Mouse (Mus musculus): ENCODE measurements around the gene Ermn.

Gene Ermn

DNA sequence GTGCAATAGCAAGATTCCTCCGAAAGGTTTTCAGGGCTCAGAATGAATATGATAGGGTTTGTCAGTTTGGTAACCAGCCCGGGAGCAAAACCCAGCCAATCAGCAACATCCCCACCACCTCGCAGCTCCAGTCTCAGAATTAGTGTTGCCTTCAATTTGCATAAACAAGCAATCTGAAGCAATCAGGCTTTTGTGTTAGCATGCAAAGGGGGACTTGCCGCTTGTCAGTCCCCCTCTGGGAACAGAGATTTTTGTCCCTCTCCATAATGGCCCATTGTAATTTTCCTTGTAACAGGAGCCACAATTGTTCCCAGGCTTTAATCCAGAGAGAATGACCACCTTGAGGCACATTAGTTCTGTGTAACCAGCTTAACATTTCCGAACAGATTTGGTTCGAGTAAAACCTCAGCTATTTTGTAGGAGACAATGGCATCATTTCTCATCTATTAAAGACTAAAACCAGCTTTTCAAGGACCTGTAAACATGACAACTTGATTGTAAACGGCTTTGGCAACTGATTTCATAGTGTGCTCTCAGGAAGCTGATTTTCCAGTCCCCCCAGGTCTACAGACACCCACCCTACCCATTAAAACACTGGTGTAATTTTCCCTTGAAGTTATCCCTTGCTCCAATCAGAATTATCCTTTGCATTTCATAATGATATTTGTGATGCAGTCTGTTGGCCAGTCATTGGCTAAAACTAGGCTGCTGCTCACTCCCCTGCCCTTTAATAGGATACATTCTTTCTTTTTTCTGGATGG, at the start of gene Ermn:
Gene Ermn, minus strand, starts transcription at position 44 of the 761 bp plus-strand sequence.
- DNase-seq: no peak

DNA sequence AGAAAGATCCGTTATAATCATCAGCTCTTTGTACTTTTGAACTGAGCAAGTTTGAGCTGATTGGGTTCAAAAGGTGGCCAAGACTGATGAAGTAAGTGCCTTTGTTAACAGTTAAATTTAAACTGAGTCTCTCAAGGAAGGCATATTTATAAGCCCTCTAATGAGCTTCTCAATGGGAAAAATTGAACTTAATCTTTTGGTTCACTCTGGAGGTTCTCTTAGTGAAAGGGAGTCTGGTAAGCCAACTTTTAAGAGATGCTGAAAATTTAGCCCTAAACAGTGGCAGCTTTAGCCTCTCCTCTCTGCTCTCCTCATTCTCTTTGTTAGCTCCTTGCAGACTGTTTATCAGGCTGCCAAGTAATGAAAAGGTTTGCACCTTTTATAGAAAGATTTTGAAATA, 42.2 kb upstream of the Ermn start:
- DNase-seq: no peak

DNA sequence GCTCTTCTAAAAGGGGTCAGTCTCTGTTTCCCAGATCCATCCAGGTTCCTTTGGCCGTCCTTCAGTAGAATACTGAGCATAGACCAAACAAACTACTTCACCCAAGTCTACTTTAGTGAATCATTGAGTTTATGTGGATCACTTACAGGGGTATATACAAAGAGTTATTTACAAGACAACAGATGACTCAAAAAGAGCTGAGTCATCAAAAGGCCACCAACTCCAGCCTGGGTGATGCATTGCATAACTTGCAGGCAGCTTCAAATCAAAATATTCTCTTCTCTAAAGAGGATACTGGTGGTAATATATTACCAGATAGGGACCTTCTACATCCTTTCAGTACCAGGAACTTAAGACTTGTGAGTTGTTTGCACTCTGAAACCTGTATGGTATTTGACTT, 33.8 kb upstream of the Ermn start:
- no peak for DNase-seq

DNA sequence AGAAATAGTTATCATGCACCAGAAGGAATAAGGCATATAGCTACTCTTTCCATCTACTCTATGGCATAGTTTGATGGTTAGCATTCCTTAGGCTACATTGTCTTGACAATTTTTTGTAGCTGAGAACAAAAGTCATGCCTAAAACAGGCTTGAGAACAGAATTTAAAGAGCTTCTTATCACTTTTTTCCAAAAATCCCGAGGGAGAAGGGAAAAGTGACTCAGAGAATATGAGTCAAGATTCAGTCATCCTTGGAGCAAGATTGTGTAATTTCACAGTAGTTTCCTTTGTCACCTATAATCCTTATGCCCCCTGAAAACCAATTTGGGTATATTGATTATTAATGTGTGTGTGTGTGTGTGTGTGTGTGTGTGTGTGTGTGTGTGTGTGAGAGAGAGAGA, 27.2 kb upstream of the Ermn start:
- DNase-seq: no peak

DNA sequence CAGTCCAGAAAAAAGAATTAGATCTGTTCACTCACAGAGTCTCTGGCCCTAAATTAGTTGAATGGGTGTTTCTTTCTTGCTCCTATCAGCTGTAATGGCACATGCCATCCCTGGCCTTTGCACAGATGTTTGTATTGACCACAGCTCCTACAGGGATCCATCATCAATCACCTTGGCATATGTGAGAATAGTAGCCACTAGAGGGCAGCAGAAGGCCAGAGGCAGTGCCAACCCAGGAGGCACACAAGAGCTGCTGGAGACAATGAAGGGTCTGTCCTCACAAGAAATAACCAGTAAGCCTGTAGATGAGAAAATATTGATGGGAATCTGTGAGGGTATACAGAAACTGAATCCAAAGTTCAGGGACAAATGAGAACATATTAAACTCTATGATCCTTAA, 2.7 kb upstream of the Ermn start:
- peak; percentile 19 for DNase-seq

DNA sequence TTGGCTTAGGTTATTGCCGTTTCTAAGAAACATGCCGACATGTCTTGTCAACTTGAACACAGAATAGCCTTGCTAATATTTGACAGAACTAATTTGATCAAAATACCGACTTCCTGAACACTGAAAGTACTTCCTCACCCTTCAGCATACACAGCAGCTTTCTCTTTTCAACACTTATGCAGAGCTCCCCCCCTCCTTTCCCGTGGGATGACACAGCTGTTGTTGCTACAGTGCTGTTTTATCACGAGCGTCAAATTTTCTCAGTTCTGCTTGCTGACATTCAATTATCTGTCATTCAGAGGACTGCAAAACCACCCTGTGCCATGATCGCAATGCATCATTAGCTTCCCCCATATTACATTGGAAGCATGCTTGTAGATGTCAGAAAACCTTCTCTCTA, 10.8 kb downstream of the Ermn start:
- peak; percentile 8 for DNase-seq

DNA sequence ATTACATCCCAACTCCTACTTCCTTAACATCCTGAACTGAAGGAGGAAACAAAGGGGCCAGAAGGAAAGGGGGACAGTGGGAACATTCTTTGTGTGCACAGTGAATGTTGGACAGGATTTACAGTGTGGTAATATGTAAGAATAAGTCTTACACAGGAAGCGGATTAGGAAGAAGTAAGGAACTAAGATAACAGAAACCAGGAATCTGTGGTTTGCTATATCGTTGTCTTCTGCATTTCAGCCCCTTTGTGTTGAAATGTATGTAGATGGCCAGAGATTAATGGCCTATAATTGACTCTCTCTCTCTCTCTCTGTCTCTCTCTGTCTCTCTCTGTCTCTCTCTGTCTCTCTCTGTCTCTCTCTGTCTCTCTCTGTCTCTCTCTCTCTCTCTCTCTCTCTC, 15.7 kb downstream of the Ermn start:
- DNase-seq: no peak

DNA sequence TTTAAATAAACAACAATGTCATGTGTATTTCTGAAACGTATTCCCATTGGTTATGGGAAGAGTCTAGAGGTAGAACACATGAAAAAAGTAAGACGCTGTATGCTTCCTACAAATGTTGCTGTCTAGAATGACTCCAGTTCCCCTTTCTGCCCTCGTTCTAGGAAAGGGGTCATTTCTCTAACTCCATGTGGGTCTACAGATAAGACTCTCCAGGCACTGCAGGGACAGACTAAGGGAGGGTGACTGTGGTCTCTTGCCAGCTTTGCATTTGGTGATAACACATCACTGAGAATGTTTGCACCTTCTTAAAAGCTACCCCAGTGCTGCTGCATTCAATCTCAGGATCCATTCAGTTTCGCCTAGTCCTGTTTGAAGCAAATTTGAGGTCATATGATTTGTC, 17.0 kb downstream of the Ermn start:
- DNase-seq: no peak

DNA sequence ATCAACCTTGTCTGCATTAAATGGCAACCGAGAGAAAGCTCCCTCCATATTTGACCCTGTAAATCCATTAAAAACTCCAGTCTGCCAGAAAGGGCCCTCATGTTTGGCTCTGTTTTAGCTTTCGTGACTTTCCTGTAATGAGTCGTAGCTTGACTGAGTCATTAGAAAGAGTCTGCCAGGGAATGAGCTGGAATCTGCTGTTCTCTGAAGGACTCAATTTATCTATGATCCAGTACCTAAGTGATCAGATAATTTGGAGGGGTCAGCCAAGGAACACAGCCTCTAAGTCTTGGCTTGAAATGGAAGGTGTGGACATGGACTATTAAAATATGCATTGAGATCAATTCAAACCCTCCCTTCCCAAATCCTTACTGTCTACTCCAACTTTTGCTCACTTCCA, 21.2 kb downstream of the Ermn start:
- no peak for DNase-seq

DNA sequence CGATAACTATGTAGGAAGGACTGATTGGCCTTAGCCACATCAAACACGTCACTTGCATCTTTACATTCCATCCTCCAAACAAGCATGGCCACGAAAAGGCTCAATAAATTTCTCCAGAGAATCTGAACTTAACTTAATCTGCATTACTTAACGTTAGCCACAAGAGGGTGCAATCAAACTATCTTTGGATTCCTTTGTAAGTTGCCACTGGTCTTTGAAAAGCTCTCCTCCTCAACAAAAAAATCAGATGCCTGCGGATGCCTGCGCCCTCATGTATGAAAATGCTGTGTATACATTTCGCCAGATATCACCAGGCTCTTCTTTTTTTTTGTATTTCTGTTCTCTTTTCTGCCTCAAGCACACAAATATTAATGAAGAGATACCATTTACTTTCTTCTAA, 23.3 kb downstream of the Ermn start:
- no peak for DNase-seq

DNA sequence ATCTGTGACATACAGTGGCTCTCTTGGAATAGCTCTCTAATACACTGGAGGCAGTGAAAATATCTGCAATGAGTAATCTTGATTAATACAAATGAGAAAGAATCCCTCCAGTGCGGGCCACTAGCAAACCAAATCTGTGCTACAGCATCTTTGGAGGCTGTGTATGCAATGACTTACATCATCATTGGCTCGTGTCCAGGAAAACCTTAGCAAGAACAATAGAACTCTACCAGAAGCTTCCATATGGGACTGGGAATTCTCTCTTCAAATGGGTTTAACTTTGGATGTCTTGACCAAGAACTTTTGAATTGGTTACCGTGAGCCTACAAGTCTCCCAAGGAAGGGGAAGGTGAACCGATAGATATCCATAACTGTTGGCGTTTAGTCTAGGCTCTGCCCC, 25.9 kb downstream of the Ermn start:
- DNase-seq: no peak

DNA sequence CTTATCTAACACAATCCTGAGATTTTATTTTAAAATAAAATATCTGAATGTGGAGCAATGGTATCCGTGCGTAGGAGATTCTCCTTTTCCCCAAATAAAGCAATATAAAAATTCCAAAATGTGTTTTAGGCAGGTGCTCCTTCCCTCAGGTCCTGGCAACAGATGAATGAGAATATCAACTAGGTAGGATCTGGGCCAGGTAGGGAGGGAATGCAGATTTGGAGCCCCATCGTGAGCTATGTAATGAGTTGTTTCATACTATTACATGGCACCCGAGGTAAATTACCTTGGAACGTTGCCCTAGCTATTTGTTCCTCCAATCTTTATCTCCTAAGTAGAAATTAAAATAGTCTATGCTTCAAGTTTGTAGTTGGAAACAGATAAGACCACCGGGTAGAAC, 29.1 kb downstream of the Ermn start:
- no peak for DNase-seq

DNA sequence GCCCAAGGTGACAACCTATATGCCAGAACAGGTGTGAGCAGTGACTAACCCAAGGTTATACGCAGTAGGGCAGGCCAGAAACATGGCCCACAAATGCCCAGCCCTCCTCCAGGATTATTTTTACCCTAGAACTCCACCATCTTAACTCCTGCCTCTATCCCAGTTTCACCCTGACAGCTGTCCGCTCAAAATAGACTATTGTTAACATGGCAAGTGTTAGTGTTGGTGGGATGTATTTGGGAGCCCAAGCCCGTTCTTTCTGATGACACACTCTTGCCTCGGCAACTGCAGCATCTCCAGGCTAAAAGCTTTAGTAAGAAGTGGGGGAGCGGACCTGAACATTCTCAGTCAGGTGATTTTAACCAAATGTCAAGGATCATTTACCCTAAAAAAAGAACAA, 45.6 kb downstream of the Ermn start:
- no peak for DNase-seq

DNA sequence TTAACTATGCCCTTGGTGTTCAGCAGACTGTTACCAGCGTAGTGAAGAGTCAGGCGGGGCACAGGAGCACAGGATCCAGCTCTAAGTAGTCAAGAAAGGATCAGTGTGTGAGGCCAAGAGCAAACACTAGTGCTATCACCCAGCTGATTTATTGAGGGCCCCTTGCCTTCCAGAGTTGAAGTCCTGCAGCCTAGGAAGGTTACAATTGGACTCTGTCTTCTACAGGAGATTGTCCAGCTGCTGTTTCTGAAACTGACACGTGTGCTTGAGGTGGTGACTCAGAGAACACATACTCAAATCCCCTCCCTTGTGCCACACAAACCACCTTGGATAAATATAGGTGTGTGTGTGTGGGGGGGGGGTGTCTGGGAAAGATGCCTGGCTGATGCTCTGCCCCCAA, 51.2 kb downstream of the Ermn start:
- DNase-seq: no peak

DNA sequence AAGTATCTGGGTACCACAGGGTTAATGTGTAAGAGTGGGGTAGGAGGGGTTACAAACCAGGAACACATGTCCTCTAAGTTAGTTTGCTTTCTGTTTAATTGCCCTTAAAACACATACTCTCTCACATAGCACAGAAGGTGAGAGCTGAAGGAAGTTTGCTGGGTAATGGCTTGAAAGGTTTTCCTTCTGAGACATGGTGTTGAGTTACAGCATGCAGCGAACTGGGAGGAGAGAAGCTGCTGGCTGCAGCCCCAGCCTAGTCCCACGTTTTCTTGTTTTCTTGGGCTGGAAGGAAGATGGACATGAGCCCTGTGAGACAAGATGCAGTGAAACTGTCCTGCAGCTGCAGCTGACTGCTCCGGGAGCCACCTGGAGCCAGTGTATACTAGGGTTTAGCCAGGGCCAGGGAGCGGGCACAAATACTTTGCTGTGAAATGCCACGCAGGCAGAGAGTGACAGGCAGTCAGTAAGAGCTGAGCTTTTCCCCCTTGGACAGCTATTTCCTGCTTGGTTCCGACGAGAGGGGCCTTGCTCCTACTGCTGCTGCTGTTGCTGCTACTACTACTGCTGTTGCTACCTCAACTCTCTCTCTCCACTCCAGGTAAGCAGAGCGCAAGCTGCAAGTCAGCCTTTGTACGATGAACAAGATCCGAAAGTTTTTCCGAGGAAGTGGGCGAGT, 54.8 kb downstream of the Ermn start, which contains the start of gene Galnt5:
Gene Galnt5, plus strand, starts transcription at position 133 of the 679 bp plus-strand sequence.
- no peak for DNase-seq
